Mouse (Mus musculus) ES-Bruce4 (cell line): ENCODE data around the gene Rhot2.

Experiments used
- CTCF ChIP-seq: IDR thresholded peaks from one replicate; pipeline ENCODE4 v1.8.1; 2011; ENCODE audit warnings: low read depth, low read length
- POLR2A ChIP-seq: IDR thresholded peaks from one replicate; pipeline ENCODE4 v1.8.1; 2011; ENCODE audit warnings: low read length; ENCODE audit not compliant: insufficient read depth

GRCm38 (mm10) chr17:25830200-25830753 is 14.4 kb downstream of the Rhot2 start:
- TF ChIP-seq POLR2A (no peak), CTCF (no peak)
